Mouse (Mus musculus) spleen, adult 18-20 months (tissue): ENCODE measurements at regions not wholly inside any gene's neighbourhood (a gene's known extent, or its start where the extent isn't known, plus 50 kb on each side); places are given as distances from the start of the nearest gene placed in this dataset.

Source experiments
- DNase-seq, 2 experiments: peaks; one replicate each; pipeline ENCODE4 v3.0.0; 2022; ENCODE audit warnings: mixed read lengths in 2 of 2

GRCm38 (mm10) chr10:17619617-17620016 is 103.4 kb upstream of the Cited2 start:
- no peak for DNase-seq

GRCm38 (mm10) chr10:17621703-17622385 is 101.2 kb upstream of the Cited2 start:
- no peak for DNase-seq

- DNase-seq, result no peak
These were observed 100.2 kb upstream of the Cited2 start for GRCm38 (mm10) chr10:17622802-17623201.

- DNase-seq, result no peak
These were observed 93.3 kb upstream of the Cited2 start for GRCm38 (mm10) chr10:17629709-17630108.

GRCm38 (mm10) chr10:17630861-17631581 is 92.0 kb upstream of the Cited2 start:
- DNase-seq, result no peak

GRCm38 (mm10) chr10:17631817-17632216 is 91.2 kb upstream of the Cited2 start:
- DNase-seq, result no peak

- no peak for DNase-seq
These were observed 89.9 kb upstream of the Cited2 start for GRCm38 (mm10) chr10:17632959-17633674.

- DNase-seq, result no peak
These were observed 77.7 kb upstream of the Cited2 start for GRCm38 (mm10) chr10:17645363-17645762.

GRCm38 (mm10) chr10:17646391-17646790 is 76.6 kb upstream of the Cited2 start:
- no peak for DNase-seq

GRCm38 (mm10) chr10:17648077-17648476 is 74.9 kb upstream of the Cited2 start:
- no peak for DNase-seq

GRCm38 (mm10) chr10:17650997-17651750 is 71.8 kb upstream of the Cited2 start:
- DNase-seq, result no peak

GRCm38 (mm10) chr10:17653325-17653724 is 69.7 kb upstream of the Cited2 start:
- no peak for DNase-seq

- DNase-seq, result no peak
These were observed 69.2 kb upstream of the Cited2 start for GRCm38 (mm10) chr10:17653785-17654184.

GRCm38 (mm10) chr10:17654308-17654858 is 68.6 kb upstream of the Cited2 start:
- DNase-seq, result no peak

- no peak for DNase-seq
These were observed 67.5 kb upstream of the Cited2 start for GRCm38 (mm10) chr10:17655459-17656051.

- no peak for DNase-seq
These were observed 66.7 kb upstream of the Cited2 start for GRCm38 (mm10) chr10:17656305-17656704.

GRCm38 (mm10) chr10:17656872-17657482 is 66.0 kb upstream of the Cited2 start:
- DNase-seq, result no peak

GRCm38 (mm10) chr10:17659575-17659974 is 63.4 kb upstream of the Cited2 start:
- no peak for DNase-seq

- DNase-seq, result no peak
These were observed 62.1 kb upstream of the Cited2 start for GRCm38 (mm10) chr10:17660836-17661452.

GRCm38 (mm10) chr10:17666089-17666488 is 56.9 kb upstream of the Cited2 start:
- DNase-seq, result no peak

- DNase-seq, result no peak
These were observed 53.6 kb upstream of the Cited2 start for GRCm38 (mm10) chr10:17669401-17669800.
